Mouse (Mus musculus) activated CD4-positive, CD25-positive, alpha-beta regulatory T cell (primary cell): ENCODE measurements around the gene Olfr279. TPM values are rescaled to one million over a fixed set of nuclear protein-coding genes. Genes with fewer than 3 reads are reported as not detected.

Experiments
- polyA plus RNA-seq, 2 experiments: library from polyadenylated mRNA; unstranded; fragments of 100-300 nt; shearing (Covaris generic); gene quantifications; one replicate each; pipeline ENCODE4 v1.2.1; 2017

Gene Olfr279
- under 1 TPM; 0.02 to 0.11 TPM for polyA plus RNA-seq

GRCm38 (mm10) chr15:98492102-98492501, at the start of gene Olfr279:
Olfr279 (plus strand) TSS chr15:98492402.

GRCm38 (mm10) chr15:98452288-98452687, 39.9 kb upstream of the Olfr279 start, which contains the start of gene Olfr281:
Olfr281 (plus strand) TSS chr15:98452588.

GRCm38 (mm10) chr15:98469596-98469995, 22.6 kb upstream of the Olfr279 start, which contains the start of gene OR5BS1P:
OR5BS1P (plus strand) TSS chr15:98469896.

GRCm38 (mm10) chr15:98482701-98483100, 9.5 kb upstream of the Olfr279 start, which contains the start of gene Lalba:
Lalba (minus strand) TSS chr15:98482721.

GRCm38 (mm10) chr15:98533881-98534627, 41.9 kb downstream of the Olfr279 start, which contains the start of gene Kansl2:
Kansl2 (minus strand) TSS chr15:98534264.

Other genes starting within 250 kb of the Olfr279 start
- under 1 TPM in 1 of 2 experiments, not detected in 1; 0.14 TPM for gene H1fnt, start 235.1 kb upstream of the Olfr279 start, polyA plus RNA-seq
- under 1 TPM in 1 of 2 experiments, not detected in 1; 0.39 TPM for gene Zfp641, start 196.2 kb upstream of the Olfr279 start, polyA plus RNA-seq
- not detected for gene Olfr285, start 175.0 kb upstream of the Olfr279 start, polyA plus RNA-seq
- gene Olfr284, start 151.4 kb upstream of the Olfr279 start, polyA plus RNA-seq, result under 1 TPM in 1 of 2 experiments, not detected in 1; 0.29 TPM
- not detected for gene Olfr283, start 111.5 kb upstream of the Olfr279 start, polyA plus RNA-seq
- gene Olfr282, start 61.2 kb upstream of the Olfr279 start, polyA plus RNA-seq, result not detected
- under 1 TPM in 1 of 2 experiments, not detected in 1; 0.53 TPM for gene Olfr281, start 39.8 kb upstream of the Olfr279 start, polyA plus RNA-seq
- not detected for gene OR5BS1P, start 22.5 kb upstream of the Olfr279 start, polyA plus RNA-seq
- under 1 TPM in 1 of 2 experiments, not detected in 1; 0.50 TPM for gene Lalba, start 9.7 kb upstream of the Olfr279 start, polyA plus RNA-seq
- 10 to 100 TPM; 70.4 to 98.0 TPM for gene Kansl2, start 41.9 kb downstream of the Olfr279 start, polyA plus RNA-seq
- gene Ccnt1, start 78.5 kb downstream of the Olfr279 start, polyA plus RNA-seq, result 10 to 100 TPM; 54.4 to 55.0 TPM
- not detected for gene 4930415O20Rik, start 78.6 kb downstream of the Olfr279 start, polyA plus RNA-seq
- 1 to 10 TPM; 2.2 to 7.4 TPM for gene Adcy6, start 117.7 kb downstream of the Olfr279 start, polyA plus RNA-seq
- 1 to 10 TPM in 1 of 2 experiments, under 1 TPM in 1; 0.43 to 5.3 TPM for gene Cacnb3, start 138.4 kb downstream of the Olfr279 start, polyA plus RNA-seq
- gene Ddx23, start 170.5 kb downstream of the Olfr279 start, polyA plus RNA-seq, result 10 to 100 TPM; 18.5 to 20.7 TPM
- 1 to 10 TPM in 1 of 2 experiments, under 1 TPM in 1; 0.31 to 1.2 TPM for gene Rnd1, start 185.1 kb downstream of the Olfr279 start, polyA plus RNA-seq
- gene Ccdc65, start 215.8 kb downstream of the Olfr279 start, polyA plus RNA-seq, result under 1 TPM in 1 of 2 experiments, not detected in 1; 0.09 TPM
- gene Fkbp11, start 235.8 kb downstream of the Olfr279 start, polyA plus RNA-seq, result 1 to 10 TPM in 1 of 2 experiments, under 1 TPM in 1; 0.86 to 2.3 TPM